Mouse (Mus musculus): Measurements from ENCODE around the gene Coro7.

- TF ChIP-seq GATA1 (IDR thresholded peaks at IDR 0.05; ENCODE audit: borderline replicate concordance, low read length) (no peak), FLI1 (IDR thresholded peaks at IDR 0.05; ENCODE audit: low read length) (no peak)
These were observed 100.9 kb downstream of the Coro7 start for GRCm38 (mm10) chr16:4578630-4579029.
